Mouse (Mus musculus) liver, adult (tissue): ENCODE measurements around the gene Vps8.

Experiments used
- GATA4 ChIP-seq: IDR thresholded peaks from 2 replicates; pipeline ENCODE4 v1.6.1; 2014; ENCODE audit warnings: mild to moderate bottlenecking, low read length; ENCODE audit not compliant: insufficient replicate concordance

Vps8 gene

GRCm38 (mm10) chr16:21690216-21690755 is 267.4 kb downstream of the Vps8 start:
- no peak for TF ChIP-seq GATA4

GRCm38 (mm10) chr16:21693981-21694462 is 271.1 kb downstream of the Vps8 start:
- no peak for TF ChIP-seq GATA4
